Mouse (Mus musculus) neural tube, embryonic 14.5 days (tissue): ENCODE data around the gene Fstl4. TPM values are rescaled to one million over a fixed set of nuclear protein-coding genes. Genes with fewer than 3 reads are reported as not detected.

Source experiments
- ATAC-seq: fragments of 200-750 bp; cut with Nextera tagmentation; 2 replicates; pipeline ENCODE4 v1.8.0; 2017; ENCODE audit warnings: low read depth, mild to moderate bottlenecking, moderate TSS enrichment, moderate library complexity
- H3K27ac ChIP-seq: fragments of 300-500 bp; sonication (generic); 2 replicates; pipeline ENCODE4 v1.5.1; 2014; ENCODE audit warnings: low read depth, mild to moderate bottlenecking, control low read depth, low read length, moderate library complexity, mixed read lengths
- H3K27me3 ChIP-seq: fragments of 300-500 bp; sonication (generic); 2 replicates; pipeline ENCODE4 v1.6.1; 2014; ENCODE audit warnings: low read length; ENCODE audit not compliant: control insufficient read depth, insufficient read depth
- H3K36me3 ChIP-seq: fragments of 300-500 bp; sonication (generic); 2 replicates; pipeline ENCODE4 v1.6.1; 2014; ENCODE audit warnings: low read length, mixed read lengths; ENCODE audit not compliant: control insufficient read depth, insufficient read depth
- H3K4me1 ChIP-seq: fragments of 300-500 bp; sonication (generic); 2 replicates; pipeline ENCODE4 v1.6.1; 2014; ENCODE audit warnings: low read length; ENCODE audit not compliant: control insufficient read depth, insufficient read depth
- H3K4me2 ChIP-seq: fragments of 300-500 bp; sonication (generic); 2 replicates; pipeline ENCODE4 v1.6.1; 2014; ENCODE audit warnings: mild to moderate bottlenecking, low read depth, low read length, control low read depth
- H3K4me3 ChIP-seq: fragments of 300-500 bp; sonication (generic); 2 replicates; pipeline ENCODE4 v1.5.1; 2014; ENCODE audit warnings: low read depth, low read length, control low read depth, mixed read lengths
- H3K9ac ChIP-seq: fragments of 300-500 bp; sonication (generic); replicated peaks from 2 replicates; pipeline ENCODE4 v1.6.1; 2014; ENCODE audit warnings: low read depth, mild to moderate bottlenecking, control low read depth, low read length, mixed read lengths
- H3K9me3 ChIP-seq: fragments of 300-500 bp; sonication (generic); 2 replicates; pipeline ENCODE4 v1.6.1; 2016; ENCODE audit warnings: low read length; ENCODE audit not compliant: control insufficient read depth
- WGBS: fragments of 180-500 bp; shearing (Covaris S2); extraction: QIAGEN DNeasy Blood & Tissue Kit; methylation state at CpG from one replicate; pipeline ENCODE4 v1.1.7; 2014; 5-methylcytosine and 5-hydroxymethylcytosine counted together
- polyA plus RNA-seq: library from polyadenylated mRNA; unstranded; fragments of >200 nt; fragmentation: Nextera tagmentation; extraction: Ambion mirVana; gene quantifications from 2 replicates; pipeline ENCODE4 v1.2.1, GENCODE M21; 2014

Fstl4 gene
- polyA plus RNA-seq, 1 experiment from 2014 or later: 14.3 TPM

DNA sequence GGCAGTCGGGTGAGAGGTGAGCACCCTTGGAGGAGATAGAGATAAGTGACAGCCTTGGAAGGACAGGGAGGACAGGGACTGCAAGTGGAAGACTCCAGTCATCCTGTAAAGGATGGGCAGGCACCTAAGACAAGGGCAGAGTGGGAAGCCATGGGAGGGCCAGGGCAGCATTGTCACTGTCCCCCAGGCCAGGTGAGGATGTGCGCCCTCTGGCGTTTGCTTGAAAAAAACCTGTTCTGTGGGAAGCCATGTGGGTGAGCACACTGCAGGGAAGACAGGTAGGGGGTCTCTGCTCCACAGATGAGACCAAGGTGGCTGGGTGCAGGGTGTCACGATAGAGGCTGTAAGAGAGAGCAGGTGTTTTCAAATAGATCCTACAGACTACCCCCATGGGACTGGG is 381.9 kb downstream of the Fstl4 start:
- Histone ChIP-seq H3K36me3 (no peaks in the 10 kb centered on the region), H3K9ac (no peak overlapping the region), H3K4me1 (peaks cover 6% of the 10 kb centered on the region; the same call in 1 of the 2 replicates), H3K4me2 (no peak overlapping the region), H3K4me3 (no peak overlapping the region), H3K9me3 (no peaks in the 10 kb centered on the region), H3K27ac (no peak overlapping the region), H3K27me3 (no peaks in the 10 kb centered on the region)
- no peak for ATAC-seq
- WGBS: 40% methylated on average over 4 of the region's 4 CpGs

DNA sequence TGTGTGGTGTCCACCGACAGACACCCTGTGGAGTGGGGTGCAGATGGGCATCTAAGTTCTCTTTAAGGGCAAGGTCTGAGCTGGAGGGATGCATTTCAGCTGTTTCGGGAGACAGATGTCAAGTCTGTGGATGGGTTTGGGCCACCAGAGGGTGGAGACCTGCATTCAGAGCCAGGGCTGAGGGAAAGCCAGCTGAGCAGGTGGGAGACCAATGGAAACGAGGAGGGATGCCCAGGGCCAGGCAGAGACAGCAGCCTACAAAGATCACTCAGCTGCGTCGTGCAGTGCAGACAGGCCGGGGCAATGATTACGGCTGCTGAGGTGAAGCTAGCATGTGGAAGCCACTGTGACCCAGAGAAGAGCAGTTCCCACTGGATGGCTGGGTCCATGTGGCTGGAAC is 392.0 kb downstream of the Fstl4 start:
- H3K4me3 ChIP-seq: no peak overlapping the region
- no peaks in the 10 kb centered on the region for H3K4me1 ChIP-seq
- H3K4me2 ChIP-seq: no peak overlapping the region
- H3K36me3 ChIP-seq: no peaks in the 10 kb centered on the region
- no peaks in the 10 kb centered on the region for H3K9me3 ChIP-seq
- no peak for ATAC-seq
- H3K27me3 ChIP-seq: no peaks in the 10 kb centered on the region
- 73% methylated on average over 7 of the region's 7 CpGs for WGBS
- no peak overlapping the region for H3K27ac ChIP-seq
- H3K9ac ChIP-seq: no peak overlapping the region

DNA sequence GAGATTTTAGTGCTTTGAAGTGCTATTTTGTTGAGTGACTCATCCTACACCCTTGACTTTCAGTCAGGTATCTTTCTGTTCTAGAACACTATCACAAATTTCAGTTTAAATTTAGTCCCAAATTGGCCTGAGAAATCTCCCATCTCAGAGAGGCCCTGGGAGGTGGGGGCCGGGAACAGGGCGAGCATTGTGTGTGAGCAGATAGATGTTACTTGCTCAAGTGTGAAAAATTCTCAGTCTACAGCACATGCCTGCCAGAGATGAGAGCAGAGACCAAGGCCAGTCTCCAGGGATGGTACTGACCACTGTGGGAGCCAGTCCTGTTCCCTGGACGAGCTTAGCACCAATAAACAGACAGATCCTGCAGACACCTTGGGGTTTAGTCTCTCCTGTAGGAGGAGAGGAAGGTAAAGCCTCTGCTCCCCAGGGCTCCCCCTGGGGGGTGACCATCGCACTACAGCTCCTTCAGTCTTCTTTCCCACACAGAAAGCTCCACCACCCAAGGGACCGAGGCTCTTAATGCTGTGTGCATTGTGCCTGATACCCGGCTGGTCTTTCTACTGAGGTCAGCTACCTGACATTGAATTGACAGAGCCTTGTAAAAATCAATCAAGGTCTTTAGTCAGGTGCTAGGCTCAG is 393.3 kb downstream of the Fstl4 start:
- no peaks in the 10 kb centered on the region for H3K36me3 ChIP-seq
- no peaks in the 10 kb centered on the region for H3K4me1 ChIP-seq
- H3K9ac ChIP-seq: no peak overlapping the region
- H3K9me3 ChIP-seq: no peaks in the 10 kb centered on the region
- no peaks in the 10 kb centered on the region for H3K27me3 ChIP-seq
- H3K4me3 ChIP-seq: no peak overlapping the region
- 70% methylated on average over 6 of the region's 6 CpGs for WGBS
- no peak overlapping the region for H3K4me2 ChIP-seq
- no peak for ATAC-seq
- H3K27ac ChIP-seq: no peak overlapping the region

DNA sequence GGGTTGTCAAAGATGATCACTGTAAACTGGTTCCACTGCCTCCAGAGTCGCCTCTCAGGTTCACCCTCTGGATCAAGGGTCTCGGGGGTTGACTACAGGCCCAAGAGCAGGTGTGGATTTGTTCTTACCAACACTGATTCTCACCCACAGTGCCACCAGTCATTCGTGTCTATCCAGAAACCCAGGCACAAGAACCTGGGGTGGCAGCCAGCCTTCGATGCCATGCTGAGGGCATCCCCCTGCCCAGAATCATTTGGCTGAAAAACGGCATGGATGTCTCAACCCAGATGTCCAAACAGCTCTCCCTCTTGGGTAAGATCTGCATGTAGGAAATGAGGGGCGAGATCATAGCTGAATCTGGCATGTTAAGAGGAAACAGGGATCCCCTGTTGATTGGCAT is 398.0 kb downstream of the Fstl4 start:
- no peak overlapping the region for H3K4me2 ChIP-seq

DNA sequence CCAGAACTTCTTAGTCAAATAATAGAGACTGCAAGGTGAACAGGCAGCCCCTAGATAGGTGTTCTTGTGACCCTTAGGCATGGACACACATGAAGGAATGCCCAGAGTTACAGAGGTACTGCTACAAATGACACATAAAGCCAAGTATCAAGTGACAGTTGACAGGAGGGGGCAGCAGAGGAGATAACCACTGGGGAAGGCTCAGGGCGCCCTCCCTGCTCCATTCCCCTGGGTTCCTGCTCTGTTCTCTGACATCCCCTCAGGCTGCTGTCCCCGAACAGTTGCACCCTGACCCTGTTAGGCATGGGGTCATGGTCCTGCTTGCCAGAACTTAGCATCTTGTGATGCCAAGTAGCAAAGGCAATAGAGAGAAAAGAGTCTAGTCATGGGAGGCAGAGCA is 402.0 kb downstream of the Fstl4 start:
- H3K4me1 ChIP-seq: no peaks in the 10 kb centered on the region
- ATAC-seq: no peak
- WGBS: 58% methylated on average over 2 of the region's 2 CpGs

More for the DNA sequence above, 398.0 kb downstream of the Fstl4 start:
- Histone ChIP-seq H3K27ac (no peak overlapping the region), H3K4me3 (no peak overlapping the region), H3K9me3 (no peaks in the 10 kb centered on the region), H3K36me3 (no peaks in the 10 kb centered on the region), H3K27me3 (no peaks in the 10 kb centered on the region), H3K9ac (no peak overlapping the region), H3K4me1 (no peaks in the 10 kb centered on the region)
- no peak for ATAC-seq
- WGBS: 80% methylated on average over 6 of the region's 6 CpGs

DNA sequence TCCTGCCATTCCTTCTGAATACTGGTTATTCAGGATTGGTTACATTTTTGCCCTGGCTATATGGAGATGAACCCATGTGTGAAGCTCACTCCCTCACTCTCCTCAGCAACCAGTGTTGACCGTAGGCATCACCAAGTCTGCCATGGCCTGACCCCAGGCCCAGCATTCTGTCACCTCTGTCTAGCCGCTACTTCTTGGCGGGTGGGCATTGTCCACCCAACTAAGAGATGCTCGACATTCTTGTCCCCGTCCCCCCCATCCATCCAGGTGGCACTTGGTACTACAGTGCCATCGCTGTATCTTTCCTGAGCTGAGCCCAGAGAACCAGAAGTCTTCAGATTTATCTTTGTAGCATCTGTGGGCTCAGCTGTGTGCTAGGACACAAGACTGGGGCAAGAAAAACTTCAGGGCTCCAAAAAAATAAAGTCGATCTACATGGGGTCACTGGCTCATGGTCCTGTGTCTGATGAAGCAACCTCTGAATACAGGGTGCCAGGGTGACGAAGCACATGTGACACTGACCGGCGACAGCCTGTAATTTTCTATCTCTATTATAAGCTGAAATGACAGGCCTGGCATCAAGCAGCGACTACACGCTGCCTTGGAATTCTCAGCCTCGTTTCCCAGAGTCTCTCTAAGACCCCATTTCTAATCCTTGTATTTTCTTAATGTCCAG is 417.9 kb downstream of the Fstl4 start:
- 81% methylated on average over 13 of the region's 13 CpGs for WGBS
- H3K9ac ChIP-seq: no peak overlapping the region
- no peaks in the 10 kb centered on the region for H3K4me1 ChIP-seq
- H3K9me3 ChIP-seq: no peaks in the 10 kb centered on the region
- no peak overlapping the region for H3K4me2 ChIP-seq
- ATAC-seq: no peak
- no peak overlapping the region for H3K27ac ChIP-seq
- no peaks in the 10 kb centered on the region for H3K27me3 ChIP-seq
- H3K4me3 ChIP-seq: no peak overlapping the region
- no peaks in the 10 kb centered on the region for H3K36me3 ChIP-seq

More for the DNA sequence above, 402.0 kb downstream of the Fstl4 start:
- Histone ChIP-seq H3K9ac (no peak overlapping the region), H3K27ac (no peak overlapping the region), H3K27me3 (no peaks in the 10 kb centered on the region), H3K4me2 (no peak overlapping the region), H3K4me3 (no peak overlapping the region), H3K36me3 (no peaks in the 10 kb centered on the region), H3K9me3 (no peaks in the 10 kb centered on the region)

DNA sequence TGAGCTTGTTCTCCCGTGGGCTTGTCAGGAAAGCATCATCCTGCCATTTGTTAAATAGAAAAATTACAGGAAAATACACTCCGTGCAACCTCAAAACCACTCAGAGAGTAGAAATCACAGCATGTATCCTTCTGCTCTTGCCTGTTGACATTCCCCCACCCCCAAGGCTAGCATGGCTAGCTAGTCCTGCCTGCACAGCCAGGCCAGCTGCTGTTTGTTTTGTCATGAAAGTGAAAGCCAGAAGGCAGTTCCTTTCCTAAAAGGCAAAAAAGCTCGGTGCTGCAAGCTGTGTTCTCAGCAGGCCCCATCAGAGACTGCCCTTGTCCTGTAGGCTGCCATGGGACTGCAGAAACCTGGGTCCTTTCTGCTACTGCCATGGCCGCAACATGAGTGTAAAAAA is 418.4 kb downstream of the Fstl4 start:
- 48% methylated on average over 4 of the region's 4 CpGs for WGBS
- Histone ChIP-seq H3K27ac (no peak overlapping the region), H3K4me1 (no peaks in the 10 kb centered on the region), H3K9me3 (no peaks in the 10 kb centered on the region), H3K4me3 (no peak overlapping the region), H3K4me2 (no peak overlapping the region), H3K27me3 (no peaks in the 10 kb centered on the region), H3K9ac (no peak overlapping the region), H3K36me3 (no peaks in the 10 kb centered on the region)
- no peak for ATAC-seq

DNA sequence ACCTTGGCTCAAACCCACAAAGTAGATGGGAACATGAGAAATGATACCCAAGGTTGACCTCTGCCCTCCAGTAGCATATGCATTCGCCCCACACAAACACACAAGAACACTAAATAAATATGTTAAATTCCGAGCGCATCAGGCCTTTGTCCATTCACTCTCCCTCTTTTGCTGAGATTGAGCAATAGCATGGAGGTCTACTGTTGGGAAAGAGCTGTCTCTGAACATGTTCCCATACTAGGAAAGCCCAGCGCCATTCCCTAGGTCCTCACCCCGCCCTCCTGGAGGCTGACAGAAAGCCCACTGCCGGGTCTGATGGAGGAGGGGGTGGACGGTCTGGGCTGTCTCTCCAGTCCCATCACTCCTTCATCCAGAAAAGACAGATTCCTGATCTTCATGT is 419.6 kb downstream of the Fstl4 start:
- Histone ChIP-seq H3K4me3 (no peak overlapping the region), H3K36me3 (no peaks in the 10 kb centered on the region), H3K4me2 (no peak overlapping the region), H3K27ac (no peak overlapping the region), H3K27me3 (no peaks in the 10 kb centered on the region), H3K9ac (no peak overlapping the region), H3K4me1 (no peaks in the 10 kb centered on the region), H3K9me3 (no peaks in the 10 kb centered on the region)
- no peak for ATAC-seq
- 83% methylated on average over 7 of the region's 7 CpGs for WGBS

DNA sequence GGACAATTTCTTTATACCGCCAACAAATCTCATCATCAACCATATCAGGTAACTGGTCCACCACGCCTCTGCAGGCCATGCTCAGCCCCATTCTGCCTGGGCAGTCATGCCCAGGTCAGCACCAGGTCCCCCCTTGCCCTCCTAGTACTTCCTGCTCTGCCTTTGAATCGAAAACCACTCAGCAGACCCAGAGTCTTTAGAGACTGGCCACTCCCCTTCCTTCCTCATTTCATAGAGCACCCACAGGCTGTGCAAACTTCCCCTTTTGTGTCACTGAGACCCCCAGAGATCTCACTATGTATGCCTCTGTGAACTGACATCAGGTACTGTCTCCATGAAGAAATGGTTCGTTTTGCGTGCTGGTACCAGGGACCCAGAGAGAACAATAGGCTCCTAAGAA is 420.3 kb downstream of the Fstl4 start:
- ATAC-seq: no peak
- WGBS: 82% methylated on average over 5 of the region's 5 CpGs

More for the DNA sequence above, 420.3 kb downstream of the Fstl4 start:
- Histone ChIP-seq H3K27me3 (no peaks in the 10 kb centered on the region), H3K4me2 (no peak overlapping the region), H3K9ac (no peak overlapping the region), H3K4me1 (no peaks in the 10 kb centered on the region), H3K9me3 (no peaks in the 10 kb centered on the region), H3K4me3 (no peak overlapping the region), H3K36me3 (no peaks in the 10 kb centered on the region), H3K27ac (no peak overlapping the region)
